Mouse (Mus musculus) hindbrain, embryonic 13.5 days (tissue): ENCODE measurements around the gene Jup. TPM values are rescaled to one million over a fixed set of nuclear protein-coding genes. Genes with fewer than 3 reads are reported as not detected.

Source experiments
- ATAC-seq: fragments of 200-750 bp; cut with Nextera tagmentation; 2 replicates; pipeline ENCODE4 v1.8.0; 2017; ENCODE audit warnings: moderate TSS enrichment; ENCODE audit not compliant: low FRiP score
- H3K27ac ChIP-seq: fragments of 300-500 bp; sonication (generic); 2 replicates; pipeline ENCODE4 v1.5.1; 2015; ENCODE audit warnings: inconsistent platforms, mild to moderate bottlenecking, moderate library complexity
- H3K27me3 ChIP-seq: fragments of 300-500 bp; sonication (generic); 2 replicates; pipeline ENCODE4 v1.6.1; 2015; ENCODE audit warnings: mild to moderate bottlenecking, inconsistent platforms
- H3K36me3 ChIP-seq: fragments of 300-500 bp; sonication (generic); 2 replicates; pipeline ENCODE4 v1.6.1; 2015; ENCODE audit warnings: mild to moderate bottlenecking, inconsistent platforms
- H3K4me1 ChIP-seq: fragments of 300-500 bp; sonication (generic); replicated peaks from 2 replicates; pipeline ENCODE4 v1.6.1; 2015; ENCODE audit warnings: inconsistent platforms
- H3K4me2 ChIP-seq: fragments of 300-500 bp; sonication (generic); 2 replicates; pipeline ENCODE4 v1.6.1; 2015; ENCODE audit warnings: inconsistent platforms, mild to moderate bottlenecking, moderate library complexity
- H3K4me3 ChIP-seq: fragments of 300-500 bp; sonication (generic); 2 replicates; pipeline ENCODE4 v1.5.1; 2015; ENCODE audit warnings: mild to moderate bottlenecking, inconsistent platforms
- H3K9ac ChIP-seq: fragments of 300-500 bp; sonication (generic); 2 replicates; pipeline ENCODE4 v1.6.1; 2015; ENCODE audit warnings: mild to moderate bottlenecking, inconsistent platforms
- H3K9me3 ChIP-seq: fragments of 300-500 bp; sonication (generic); 2 replicates; pipeline ENCODE4 v1.6.1; 2016; ENCODE audit warnings: inconsistent platforms
- WGBS: fragments of 180-500 bp; shearing (Covaris S2); methylation state at CpG from one replicate; pipeline ENCODE4 v1.1.7; 2015; 5-methylcytosine and 5-hydroxymethylcytosine counted together
- microRNA-seq: library from miRNA; unstranded; fragments of <30 nt; microRNA quantifications from one replicate; pipeline ENCODE4, GENCODE M21; 2016
- polyA plus RNA-seq: library from polyadenylated mRNA; unstranded; fragments of >200 nt; fragmentation: Nextera tagmentation; extraction: Ambion mirVana; gene quantifications from 2 replicates; pipeline ENCODE4 v1.2.1, GENCODE M21; 2015

Gene Jup
- polyA plus RNA-seq, 1 experiment from 2014 or later: 65.5 TPM

- peak within 1 kb of the TSS; percentile 99 for H3K27ac ChIP-seq
- H3K4me1 ChIP-seq: peaks cover 19% of the 10 kb centered on the region
- no peaks in the 10 kb centered on the region for H3K9me3 ChIP-seq
- WGBS: under 1% methylated on average over 57 of the region's 58 CpGs
- no peaks in the 10 kb centered on the region for H3K27me3 ChIP-seq
- peak within 1 kb of the TSS; percentile 95 for H3K9ac ChIP-seq
- H3K4me2 ChIP-seq: peak within 1 kb of the TSS; percentile 91
- ATAC-seq: peak; percentile 90
- peaks cover 18% of the 10 kb centered on the region for H3K36me3 ChIP-seq
- peak within 1 kb of the TSS; percentile 74 for H3K4me3 ChIP-seq
These were observed 77.9 kb downstream of the Jup start, which contains the start of gene Eif1 for GRCm38 (mm10) chr11:100319492-100320171. TSS of gene Eif1 (plus strand) at chr11:100319885.

Small RNAs within 50 kb of the gene (microRNA-seq; reads per million reads assigned to microRNA genes)
- gene Gm27374: not detected

Other genes with a start within 250 kb of the Jup start
- gene Krt19, start 249.1 kb downstream of the Jup start, polyA plus RNA-seq: 1.00 and 1.2 TPM in 2 replicates
- not detected in 2 replicates for gene Krt9, start 204.5 kb downstream of the Jup start, polyA plus RNA-seq
- gene Krt14, start 190.2 kb downstream of the Jup start, polyA plus RNA-seq: 0.12 and 0.39 TPM in 2 replicates
- not detected in 2 replicates for gene Krt16, start 148.9 kb downstream of the Jup start, polyA plus RNA-seq
- gene Krt17, start 136.7 kb downstream of the Jup start, polyA plus RNA-seq: 0.17 TPM in 1 of 2 replicates, not detected in the other
- not detected in 2 replicates for gene Krt42, start 127.9 kb downstream of the Jup start, polyA plus RNA-seq
- 1,398 and 1,436 TPM in 2 replicates for gene Eif1, start 77.9 kb downstream of the Jup start, polyA plus RNA-seq
- gene Gast, start 63.4 kb downstream of the Jup start, polyA plus RNA-seq: 0.66 and 1.7 TPM in 2 replicates
- gene Hap1, start 41.6 kb downstream of the Jup start, polyA plus RNA-seq: 94.1 and 94.4 TPM in 2 replicates
- 17.6 and 20.2 TPM in 2 replicates for gene P3h4, start 17.1 kb upstream of the Jup start, polyA plus RNA-seq
- gene Fkbp10, start 17.9 kb upstream of the Jup start, polyA plus RNA-seq: 27.2 and 32.3 TPM in 2 replicates
- gene Nt5c3b, start 44.0 kb upstream of the Jup start, polyA plus RNA-seq: 103 and 106 TPM in 2 replicates
- 0.75 and 0.84 TPM in 2 replicates for gene Klhl10, start 44.2 kb upstream of the Jup start, polyA plus RNA-seq
- 11.0 and 12.2 TPM in 2 replicates for gene Klhl11, start 75.0 kb upstream of the Jup start, polyA plus RNA-seq
- gene Acly, start 130.2 kb upstream of the Jup start, polyA plus RNA-seq: 255 and 257 TPM in 2 replicates
- gene Ttc25, start 147.8 kb upstream of the Jup start, polyA plus RNA-seq: 2.0 and 2.8 TPM in 2 replicates
- gene Cnp, start 177.1 kb upstream of the Jup start, polyA plus RNA-seq: 34.5 and 37.0 TPM in 2 replicates
- gene Nkiras2, start 221.5 kb upstream of the Jup start, polyA plus RNA-seq: 110 and 115 TPM in 2 replicates
- gene Dnajc7, start 222.4 kb upstream of the Jup start, polyA plus RNA-seq: 308 and 315 TPM in 2 replicates